Mouse (Mus musculus) small intestine, adult 10 weeks (tissue): ENCODE data around the gene Cdk7. TPM values are rescaled to one million over a fixed set of nuclear protein-coding genes. Genes with fewer than 3 reads are reported as not detected.

Experiments used
- polyA plus RNA-seq: library from polyadenylated mRNA; stranded (reverse); fragments of 350-450 nt; fragmentation: Illumina TruSeq; extraction: RNeasy Lipid Tissue Mini Kit (QIAGEN cat#74804); gene quantifications from one replicate; pipeline ENCODE4 v1.2.3, GENCODE M21; 2014; ENCODE audit warnings: low replicate concordance

Cdk7 gene
- 36.7 TPM for polyA plus RNA-seq

DNA sequence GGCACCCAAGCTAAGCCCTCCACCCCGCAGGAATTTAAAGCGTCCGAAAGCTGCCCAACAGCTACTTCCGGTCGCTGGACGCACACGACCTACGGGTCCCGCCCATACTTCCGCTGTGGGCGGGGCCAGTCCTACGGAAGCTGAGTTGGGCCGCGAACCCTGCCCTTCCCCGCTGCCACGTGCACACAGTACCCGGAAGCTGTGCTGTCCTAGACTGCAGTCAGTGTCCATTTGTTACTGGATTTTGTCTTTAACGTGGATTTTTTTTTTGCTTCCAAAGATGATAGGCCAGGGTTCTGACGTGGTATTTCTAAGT is at the start of gene Cdk7:
Cdk7 (minus strand) TSS at position 79 of the 316 bp plus-strand sequence.

GRCm38 (mm10) chr13:100775252-100776055 is 44.7 kb upstream of the Cdk7 start, which contains the start of gene Cenph:
Gene Cenph, minus strand, starts transcription at chr13:100775899.

DNA sequence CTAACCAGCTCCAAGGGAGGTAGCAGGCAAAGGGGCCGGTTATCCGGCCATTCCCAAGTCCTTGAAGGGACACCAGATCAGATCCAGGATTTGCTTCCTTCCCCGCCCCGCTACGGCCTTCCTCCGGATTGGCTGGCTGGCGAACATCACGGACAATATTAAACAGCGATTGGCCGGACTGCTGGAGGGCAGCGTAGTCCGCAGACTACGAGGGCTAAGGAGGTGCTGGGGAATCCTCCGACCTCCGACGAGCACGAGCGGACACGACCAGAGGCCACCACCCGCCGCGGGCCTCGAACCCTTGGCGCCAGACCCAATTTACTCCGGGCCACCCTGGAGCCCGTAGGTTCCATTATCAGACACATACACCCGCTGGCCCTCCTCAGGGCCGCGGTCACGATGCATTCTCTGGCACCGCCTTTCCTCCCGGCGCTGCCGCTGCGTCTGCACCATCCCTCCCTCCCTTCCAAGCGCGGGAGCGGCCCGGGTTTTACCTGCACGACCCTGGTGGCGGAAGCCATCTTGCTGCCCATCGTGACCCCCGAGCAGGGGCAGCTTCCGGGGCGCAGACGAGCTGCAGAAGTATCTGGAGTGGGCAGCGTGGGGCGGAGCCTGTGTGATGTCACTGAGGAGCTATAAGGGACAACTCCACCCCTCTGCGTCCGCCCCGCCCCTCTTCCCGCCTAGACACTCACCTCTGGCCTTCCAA is 13.5 kb upstream of the Cdk7 start, which contains the start of gene Mrps36:
Mrps36 (minus strand) TSS at position 624 of the 709 bp plus-strand sequence.

DNA sequence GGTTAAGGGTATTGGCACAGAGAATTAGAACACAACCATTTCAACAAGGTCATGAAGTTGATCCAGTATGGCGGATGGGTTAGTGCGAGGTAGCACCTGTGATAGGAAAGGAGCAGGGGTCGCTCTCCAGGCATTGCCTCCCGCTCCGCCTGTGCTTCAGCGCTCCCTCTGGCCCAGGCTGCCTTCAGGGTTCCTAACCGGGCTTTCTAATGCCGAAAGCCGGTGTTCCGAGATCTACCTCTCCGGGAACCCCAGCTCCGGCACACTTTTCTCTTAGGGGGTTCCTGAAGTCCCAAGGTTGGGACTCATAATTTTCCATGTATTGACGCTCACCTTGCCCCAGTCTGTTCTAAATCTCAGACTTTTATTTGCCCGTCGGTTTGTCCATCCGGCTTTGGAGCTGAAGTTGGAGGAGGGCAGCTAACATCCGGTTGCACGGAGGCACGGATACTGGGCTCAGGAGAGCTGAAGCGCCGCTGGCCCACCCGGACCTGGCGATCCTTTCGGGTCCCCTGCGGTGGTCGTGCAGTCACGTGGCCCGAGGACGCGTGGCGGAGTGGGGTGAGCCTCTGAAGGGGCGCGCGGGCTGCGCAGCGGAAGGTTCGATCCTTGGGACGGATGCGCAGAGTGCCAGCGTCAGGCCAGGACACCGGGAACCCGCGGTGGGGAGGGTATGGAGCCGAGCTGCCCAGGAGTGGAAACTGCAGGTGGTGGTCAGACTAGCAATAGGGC is 61.3 kb downstream of the Cdk7 start, which contains the start of gene Ccdc125:
Ccdc125 (plus strand) TSS at position 427 of the 732 bp plus-strand sequence.

Other genes starting within 250 kb of the Cdk7 start
- 70.8 TPM for gene Gtf2h2, start 238.4 kb downstream of the Cdk7 start, polyA plus RNA-seq
- 147 TPM for gene Ocln, start 178.2 kb downstream of the Cdk7 start, polyA plus RNA-seq
- 17.5 TPM for gene Marveld2, start 114.0 kb downstream of the Cdk7 start, polyA plus RNA-seq
- 136 TPM for gene Ak6, start 80.0 kb downstream of the Cdk7 start, polyA plus RNA-seq
- 37.1 TPM for gene Rad17, start 79.9 kb downstream of the Cdk7 start, polyA plus RNA-seq
- 7.7 TPM for gene Taf9, start 79.4 kb downstream of the Cdk7 start, polyA plus RNA-seq
- 2.3 TPM for gene Ccdc125, start 61.2 kb downstream of the Cdk7 start, polyA plus RNA-seq
- gene Mrps36, start 13.7 kb upstream of the Cdk7 start, polyA plus RNA-seq, result 154 TPM
- 15.3 TPM for gene Cenph, start 45.0 kb upstream of the Cdk7 start, polyA plus RNA-seq
- gene Ccnb1, start 55.6 kb upstream of the Cdk7 start, polyA plus RNA-seq, result 34.0 TPM
- gene Slc30a5, start 102.5 kb upstream of the Cdk7 start, polyA plus RNA-seq, result 321 TPM